Mouse (Mus musculus) liver, embryonic 15.5 days (tissue): ENCODE measurements around the gene Vgll4. TPM values are rescaled to one million over a fixed set of nuclear protein-coding genes. Genes with fewer than 3 reads are reported as not detected.
"Not testable (repeated sequence)": the region's sequence is repeated elsewhere in the genome, so short reads cannot be mapped to it uniquely, and the experiment has no call there.

Source experiments
- ATAC-seq: fragments of 200-750 bp; cut with Nextera tagmentation; 2 replicates; pipeline ENCODE4 v1.8.0; 2017; ENCODE audit warnings: moderate number of reproducible peaks, mild to moderate bottlenecking, moderate library complexity; ENCODE audit not compliant: insufficient read depth
- H3K27ac ChIP-seq: fragments of 300-500 bp; sonication (generic); replicated peaks from 2 replicates; pipeline ENCODE4 v1.5.1; 2015; ENCODE audit warnings: mild to moderate bottlenecking, inconsistent platforms
- H3K27me3 ChIP-seq: fragments of 300-500 bp; sonication (generic); 2 replicates; pipeline ENCODE4 v1.6.1; 2015; ENCODE audit warnings: mild to moderate bottlenecking, inconsistent platforms
- H3K36me3 ChIP-seq: fragments of 300-500 bp; sonication (generic); replicated peaks from 2 replicates; pipeline ENCODE4 v1.6.1; 2015; ENCODE audit warnings: moderate library complexity, mild to moderate bottlenecking, inconsistent platforms
- H3K4me1 ChIP-seq: fragments of 300-500 bp; sonication (generic); replicated peaks from 2 replicates; pipeline ENCODE4 v1.6.1; 2015; ENCODE audit warnings: inconsistent platforms
- H3K4me2 ChIP-seq: fragments of 300-500 bp; sonication (generic); 2 replicates; pipeline ENCODE4 v1.6.1; 2015; ENCODE audit warnings: moderate library complexity, mild to moderate bottlenecking, inconsistent platforms
- H3K4me3 ChIP-seq: fragments of 300-500 bp; sonication (generic); replicated peaks from 2 replicates; pipeline ENCODE4 v1.5.1; 2015; ENCODE audit warnings: mild to moderate bottlenecking, inconsistent platforms
- H3K9ac ChIP-seq: fragments of 300-500 bp; sonication (generic); 2 replicates; pipeline ENCODE4 v1.6.1; 2015; ENCODE audit warnings: moderate library complexity, mild to moderate bottlenecking, inconsistent platforms
- H3K9me3 ChIP-seq: fragments of 300-500 bp; sonication (generic); replicated peaks from 2 replicates; pipeline ENCODE4 v1.6.1; 2016; ENCODE audit warnings: inconsistent platforms
- WGBS: fragments of 180-500 bp; shearing (Covaris S2); methylation state at CpG from one replicate; pipeline ENCODE4 v1.1.7; 2015; ENCODE audit warnings: mixed read lengths; ENCODE audit not compliant: insufficient replicate concordance; 5-methylcytosine and 5-hydroxymethylcytosine counted together
- polyA plus RNA-seq: library from polyadenylated mRNA; unstranded; fragments of >200 nt; fragmentation: Nextera tagmentation; extraction: Ambion mirVana; gene quantifications from 2 replicates; pipeline ENCODE4 v1.2.1, GENCODE M21; 2015

Vgll4 gene
- polyA plus RNA-seq, 1 experiment from 2014 or later: 11.5 TPM

DNA sequence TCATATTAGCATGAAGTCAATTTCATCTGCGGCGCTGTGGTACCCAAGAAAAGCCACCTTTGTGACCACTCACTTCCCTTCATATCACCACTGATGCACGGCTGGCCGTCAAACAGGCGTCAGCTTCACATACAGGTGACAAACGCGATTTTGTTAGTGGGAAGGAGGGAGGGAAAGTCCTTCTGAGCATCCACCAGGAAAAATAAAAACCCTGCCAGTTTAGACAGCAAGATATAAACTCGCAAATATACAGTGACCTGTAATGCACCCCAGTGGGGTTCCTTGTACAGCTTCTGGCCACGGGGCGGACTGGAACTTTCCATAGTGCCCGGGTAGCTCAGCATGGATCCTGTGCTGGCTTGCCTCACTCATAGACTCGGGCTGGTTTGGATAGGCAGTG is 78.0 kb downstream of the Vgll4 start:
- 62% methylated on average over 12 of the region's 12 CpGs for WGBS
- H3K4me2 ChIP-seq: no peak overlapping the region
- H3K4me1 ChIP-seq: peaks cover 66% of the 10 kb centered on the region
- no peaks in the 10 kb centered on the region for H3K9me3 ChIP-seq
- no peak overlapping the region for H3K9ac ChIP-seq
- H3K36me3 ChIP-seq: peaks cover 7% of the 10 kb centered on the region; the same call in 1 of the 2 replicates
- no peak overlapping the region for H3K27ac ChIP-seq
- no peak overlapping the region for H3K4me3 ChIP-seq
- ATAC-seq: no peak
- H3K27me3 ChIP-seq: no peaks in the 10 kb centered on the region

GRCm38 (mm10) chr6:114891272-114891671 is 78.5 kb downstream of the Vgll4 start:
- Histone ChIP-seq H3K9ac (no peak overlapping the region), H3K36me3 (peaks cover 7% of the 10 kb centered on the region; the same call in 1 of the 2 replicates), H3K4me3 (no peak overlapping the region), H3K9me3 (no peaks in the 10 kb centered on the region), H3K4me2 (no peak overlapping the region), H3K27ac (no peak overlapping the region), H3K27me3 (no peaks in the 10 kb centered on the region), H3K4me1 (peaks cover 68% of the 10 kb centered on the region)
- ATAC-seq: no peak
- WGBS: 91% methylated on average over 12 of the region's 12 CpGs

- Histone ChIP-seq H3K36me3 (peaks cover 7% of the 10 kb centered on the region; the same call in 1 of the 2 replicates), H3K27me3 (no peaks in the 10 kb centered on the region), H3K9ac (no peak overlapping the region), H3K27ac (no peak overlapping the region), H3K9me3 (no peaks in the 10 kb centered on the region), H3K4me3 (no peak overlapping the region), H3K4me1 (peaks cover 74% of the 10 kb centered on the region), H3K4me2 (no peak overlapping the region)
- WGBS: 62% methylated on average over 19 of the region's 19 CpGs
- no peak for ATAC-seq
These were observed 79.2 kb downstream of the Vgll4 start for GRCm38 (mm10) chr6:114890411-114891115.

GRCm38 (mm10) chr6:114889971-114890370 is 79.8 kb downstream of the Vgll4 start:
- 76% methylated on average over 3 of the region's 3 CpGs for WGBS
- not testable (repeated sequence) for ATAC-seq, H3K4me2 ChIP-seq, H3K27ac ChIP-seq, H3K4me3 ChIP-seq, H3K36me3 ChIP-seq, H3K9me3 ChIP-seq, H3K9ac ChIP-seq, H3K27me3 ChIP-seq
- H3K4me1 ChIP-seq: peaks cover 74% of the 10 kb centered on the region

DNA sequence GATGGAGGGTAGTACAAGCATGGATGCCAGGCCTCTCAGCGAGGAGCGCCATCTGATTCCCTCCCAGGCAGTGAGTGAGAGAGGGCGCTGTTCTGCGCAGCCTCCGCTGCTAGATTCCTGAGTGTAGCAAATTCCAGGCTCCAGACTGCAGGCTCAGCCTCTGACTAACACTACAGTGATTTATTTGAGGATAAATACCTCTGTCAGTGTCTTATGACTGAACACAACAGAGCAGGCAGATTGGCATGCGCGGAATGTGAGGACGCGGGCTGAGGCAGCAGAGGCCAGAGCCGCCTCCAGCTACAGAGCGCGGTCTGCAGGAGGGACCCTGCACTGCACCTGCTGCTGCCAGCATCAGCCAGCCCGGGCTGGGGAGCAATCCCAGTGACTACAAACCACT is 80.9 kb downstream of the Vgll4 start:
- Histone ChIP-seq H3K4me3 (no peak overlapping the region), H3K9ac (no peak overlapping the region), H3K27ac (no peak overlapping the region), H3K36me3 (peaks cover 7% of the 10 kb centered on the region; the same call in 1 of the 2 replicates), H3K27me3 (no peaks in the 10 kb centered on the region), H3K9me3 (no peaks in the 10 kb centered on the region), H3K4me2 (no peak overlapping the region), H3K4me1 (peaks cover 68% of the 10 kb centered on the region)
- WGBS: 83% methylated on average over 13 of the region's 13 CpGs
- ATAC-seq: 0 out of 2 replicates have a peak, but pooled peaks have one; percentile 17

GRCm38 (mm10) chr6:114886504-114887361 is 83.1 kb downstream of the Vgll4 start:
- no peak overlapping the region for H3K4me2 ChIP-seq
- no peak overlapping the region for H3K9ac ChIP-seq
- 66% methylated on average over 11 of the region's 11 CpGs for WGBS
- peaks cover 7% of the 10 kb centered on the region; the same call in 1 of the 2 replicates for H3K36me3 ChIP-seq
- H3K4me3 ChIP-seq: no peak overlapping the region
- ATAC-seq: no peak
- H3K27ac ChIP-seq: no peak overlapping the region
- peaks cover 68% of the 10 kb centered on the region for H3K4me1 ChIP-seq
- no peaks in the 10 kb centered on the region for H3K27me3 ChIP-seq
- H3K9me3 ChIP-seq: no peaks in the 10 kb centered on the region

DNA sequence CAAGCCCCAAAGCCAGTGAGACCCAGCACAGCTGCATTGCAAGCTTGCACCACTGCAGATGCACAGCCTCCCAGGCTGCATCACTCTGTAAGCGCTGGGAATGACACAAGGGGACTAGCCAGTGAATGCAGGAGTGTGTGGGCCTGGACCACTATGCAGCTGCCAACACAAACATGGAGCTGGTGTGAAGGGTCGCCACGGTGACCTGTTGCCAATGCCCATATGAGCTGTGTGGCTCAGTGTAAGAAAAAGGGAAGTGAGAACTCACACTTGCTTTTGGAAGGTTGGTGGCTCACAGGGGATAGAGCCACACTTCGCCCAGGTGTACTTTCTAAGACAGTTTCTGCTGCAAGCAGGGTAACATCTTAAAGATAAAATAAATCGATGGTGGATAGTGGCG is 83.8 kb downstream of the Vgll4 start:
- Histone ChIP-seq H3K36me3 (peaks cover 7% of the 10 kb centered on the region; the same call in 1 of the 2 replicates), H3K27ac (no peak overlapping the region), H3K4me3 (no peak overlapping the region), H3K27me3 (no peaks in the 10 kb centered on the region), H3K4me1 (peaks cover 71% of the 10 kb centered on the region), H3K9me3 (no peaks in the 10 kb centered on the region), H3K9ac (no peak overlapping the region), H3K4me2 (no peak overlapping the region)
- 71% methylated on average over 6 of the region's 6 CpGs for WGBS
- no peak for ATAC-seq

- no peak overlapping the region for H3K4me2 ChIP-seq
- peaks cover 7% of the 10 kb centered on the region; the same call in 1 of the 2 replicates for H3K36me3 ChIP-seq
- no peaks in the 10 kb centered on the region for H3K9me3 ChIP-seq
- H3K9ac ChIP-seq: no peak overlapping the region
- H3K4me1 ChIP-seq: peaks cover 71% of the 10 kb centered on the region
- H3K27me3 ChIP-seq: no peaks in the 10 kb centered on the region
- 68% methylated on average over 5 of the region's 5 CpGs for WGBS
- H3K4me3 ChIP-seq: no peak overlapping the region
- ATAC-seq: no peak
- H3K27ac ChIP-seq: no peak overlapping the region
These were observed 84.7 kb downstream of the Vgll4 start for GRCm38 (mm10) chr6:114885129-114885528.

DNA sequence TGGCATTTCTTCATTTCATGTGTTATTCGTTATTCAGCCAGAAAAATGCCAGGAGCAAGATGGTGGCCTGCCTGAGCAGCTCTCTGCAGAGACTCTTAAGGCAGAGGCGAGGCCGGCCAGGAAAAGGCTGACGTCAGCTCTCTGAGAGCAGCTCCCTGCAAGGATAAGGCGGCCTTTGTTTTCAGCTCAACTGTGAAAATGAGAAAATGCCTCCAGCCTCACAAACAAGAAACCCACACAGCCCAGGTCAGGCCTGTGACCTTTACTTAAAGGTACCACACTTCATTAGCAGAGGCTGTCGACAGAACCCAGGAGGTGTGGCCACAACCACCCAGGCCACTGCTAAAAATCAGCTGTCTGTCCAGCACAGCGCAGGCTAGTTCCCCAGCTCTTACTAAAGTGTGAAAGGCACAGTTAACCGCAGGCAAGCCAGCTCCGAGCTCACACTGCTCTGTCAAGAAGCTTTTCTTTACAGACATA is 86.5 kb downstream of the Vgll4 start:
- Histone ChIP-seq H3K27ac (peak overlapping the region; percentile 21; the same call in 1 of the 2 replicates), H3K27me3 (no peaks in the 10 kb centered on the region), H3K4me1 (peaks cover 79% of the 10 kb centered on the region), H3K4me2 (peak overlapping the region; percentile 11), H3K9me3 (no peaks in the 10 kb centered on the region), H3K9ac (no peak overlapping the region), H3K36me3 (peaks cover 1% of the 10 kb centered on the region; the same call in 1 of the 2 replicates), H3K4me3 (no peak overlapping the region)
- ATAC-seq: peak; percentile 35; the same call in 1 of the 2 replicates
- WGBS: 23% methylated on average over 9 of the region's 9 CpGs

- Histone ChIP-seq H3K4me2 (peak overlapping the region; percentile 11; the same call in 1 of the 2 replicates), H3K9me3 (no peaks in the 10 kb centered on the region), H3K4me3 (no peak overlapping the region), H3K4me1 (peaks cover 86% of the 10 kb centered on the region), H3K9ac (no peak overlapping the region), H3K36me3 (no peaks in the 10 kb centered on the region), H3K27me3 (no peaks in the 10 kb centered on the region), H3K27ac (peak overlapping the region; percentile 21; the same call in 1 of the 2 replicates)
- no peak for ATAC-seq
- 39% methylated on average over 7 of the region's 7 CpGs for WGBS
These were observed 87.1 kb downstream of the Vgll4 start for GRCm38 (mm10) chr6:114882675-114883074.

GRCm38 (mm10) chr6:114882212-114882611 is 87.6 kb downstream of the Vgll4 start:
- no peak overlapping the region for H3K4me2 ChIP-seq
- no peak overlapping the region for H3K4me3 ChIP-seq
- 70% methylated on average over 5 of the region's 5 CpGs for WGBS
- no peaks in the 10 kb centered on the region for H3K9me3 ChIP-seq
- H3K4me1 ChIP-seq: peaks cover 86% of the 10 kb centered on the region
- ATAC-seq: no peak
- no peaks in the 10 kb centered on the region for H3K36me3 ChIP-seq
- H3K27ac ChIP-seq: no peak overlapping the region
- H3K9ac ChIP-seq: no peak overlapping the region
- H3K27me3 ChIP-seq: no peaks in the 10 kb centered on the region
